Mouse (Mus musculus): ENCODE results near the gene Itga8. TPM values are rescaled to one million over a fixed set of nuclear protein-coding genes. Genes with fewer than 3 reads are reported as not detected.

Gene Itga8
- polyA plus RNA-seq, 2 experiments from 2014 or later: not detected

- no peak for ATAC-seq
Observed at GRCm38 (mm10) chr2:12187646-12188045, 114.1 kb downstream of the Itga8 start.

- no peak for ATAC-seq
Observed at GRCm38 (mm10) chr2:12182402-12182948, 119.2 kb downstream of the Itga8 start.

- no peak for ATAC-seq
Observed at GRCm38 (mm10) chr2:12180635-12181034, 121.1 kb downstream of the Itga8 start.

GRCm38 (mm10) chr2:12174722-12175427 is 126.8 kb downstream of the Itga8 start:
- no peak for ATAC-seq

GRCm38 (mm10) chr2:12170221-12170620 is 131.5 kb downstream of the Itga8 start:
- ATAC-seq: no peak

GRCm38 (mm10) chr2:12160486-12160885 is 141.2 kb downstream of the Itga8 start:
- ATAC-seq: no peak

- no peak for ATAC-seq
Observed at GRCm38 (mm10) chr2:12157001-12157400, 144.7 kb downstream of the Itga8 start.

GRCm38 (mm10) chr2:12156401-12156800 is 145.3 kb downstream of the Itga8 start:
- no peak for ATAC-seq

- no peak for ATAC-seq
Observed at GRCm38 (mm10) chr2:12154676-12155075, 147.0 kb downstream of the Itga8 start.

GRCm38 (mm10) chr2:12153551-12153950 is 148.2 kb downstream of the Itga8 start:
- no peak for ATAC-seq

GRCm38 (mm10) chr2:12147902-12148301 is 153.8 kb downstream of the Itga8 start:
- ATAC-seq: no peak

GRCm38 (mm10) chr2:12146612-12147011 is 155.1 kb downstream of the Itga8 start:
- no peak for ATAC-seq

GRCm38 (mm10) chr2:12138765-12139368 is 162.9 kb downstream of the Itga8 start:
- ATAC-seq: no peak

GRCm38 (mm10) chr2:12126580-12126979 is 175.1 kb downstream of the Itga8 start:
- no peak for ATAC-seq

GRCm38 (mm10) chr2:12115479-12115878 is 186.2 kb downstream of the Itga8 start:
- no peak for ATAC-seq

- no peak for ATAC-seq
Observed at GRCm38 (mm10) chr2:12109306-12109705, 192.4 kb downstream of the Itga8 start.

GRCm38 (mm10) chr2:12108306-12108705 is 193.4 kb downstream of the Itga8 start:
- no peak for ATAC-seq

- ATAC-seq: no peak
Observed at GRCm38 (mm10) chr2:12107265-12107664, 194.5 kb downstream of the Itga8 start.

- no peak for ATAC-seq
Observed at GRCm38 (mm10) chr2:12103183-12103582, 198.5 kb downstream of the Itga8 start.

- ATAC-seq: no peak
Observed at GRCm38 (mm10) chr2:12092203-12092984, 209.3 kb downstream of the Itga8 start.

- ATAC-seq: no peak
Observed at GRCm38 (mm10) chr2:12090993-12091392, 210.7 kb downstream of the Itga8 start.

GRCm38 (mm10) chr2:12085492-12085891 is 216.2 kb downstream of the Itga8 start:
- no peak for ATAC-seq

GRCm38 (mm10) chr2:12084341-12084740 is 217.4 kb downstream of the Itga8 start:
- ATAC-seq: no peak

Data from activated CD4-positive, CD25-positive, alpha-beta regulatory T cell, adult 4 months (primary cell).